Mouse (Mus musculus) adrenal gland, adult 18-20 months (tissue): ENCODE data around the gene Mcu. TPM values are rescaled to one million over a fixed set of nuclear protein-coding genes. Genes with fewer than 3 reads are reported as not detected.

Experiments
- DNase-seq, 2 experiments: peaks; one replicate each; pipeline ENCODE4 v3.0.0; 2021 to 2022; ENCODE audit warnings: low spot score in 2 of 2
- total RNA-seq, 2 experiments: library from RNA; stranded (reverse); gene quantifications; 1 replicate in 1 of 2; 2 replicates in 1 of 2; pipeline ENCODE4 v1.2.3; 2021

Mcu gene
- total RNA-seq, 2 experiments from 2014 or later: 26.2 to 36.8 TPM

- DNase-seq: no peak
Measured at GRCm38 (mm10) chr10:59570780-59571179, 45.7 kb downstream of the Mcu start.

- no peak for DNase-seq
Measured at GRCm38 (mm10) chr10:59570360-59570759, 46.1 kb downstream of the Mcu start.

GRCm38 (mm10) chr10:59569481-59569869, 47.0 kb downstream of the Mcu start:
- DNase-seq: no peak

- DNase-seq: no peak
Measured at GRCm38 (mm10) chr10:59568665-59569480, 47.6 kb downstream of the Mcu start.

- no peak for DNase-seq
Measured at GRCm38 (mm10) chr10:59566968-59567367, 49.5 kb downstream of the Mcu start.

GRCm38 (mm10) chr10:59565995-59566410, 50.5 kb downstream of the Mcu start:
- no peak for DNase-seq

- no peak for DNase-seq
Measured at GRCm38 (mm10) chr10:59564551-59564950, 51.9 kb downstream of the Mcu start.

GRCm38 (mm10) chr10:59562511-59562910, 54.0 kb downstream of the Mcu start:
- DNase-seq: no peak

GRCm38 (mm10) chr10:59560126-59560525, 56.4 kb downstream of the Mcu start:
- DNase-seq: no peak

- DNase-seq: no peak
Measured at GRCm38 (mm10) chr10:59558602-59559001, 57.9 kb downstream of the Mcu start.

- no peak for DNase-seq
Measured at GRCm38 (mm10) chr10:59558164-59558563, 58.3 kb downstream of the Mcu start.

- DNase-seq: no peak
Measured at GRCm38 (mm10) chr10:59556541-59556940, 60.0 kb downstream of the Mcu start.

- no peak for DNase-seq
Measured at GRCm38 (mm10) chr10:59554243-59554642, 62.2 kb downstream of the Mcu start.

GRCm38 (mm10) chr10:59552456-59552855, 64.0 kb downstream of the Mcu start:
- no peak for DNase-seq

- no peak for DNase-seq
Measured at GRCm38 (mm10) chr10:59548768-59549333, 67.6 kb downstream of the Mcu start.

- no peak for DNase-seq
Measured at GRCm38 (mm10) chr10:59548211-59548610, 68.3 kb downstream of the Mcu start.

GRCm38 (mm10) chr10:59547426-59547825, 69.1 kb downstream of the Mcu start:
- no peak for DNase-seq

GRCm38 (mm10) chr10:59545169-59545568, 71.3 kb downstream of the Mcu start:
- no peak for DNase-seq

GRCm38 (mm10) chr10:59543351-59543750, 73.1 kb downstream of the Mcu start:
- DNase-seq: no peak

GRCm38 (mm10) chr10:59541466-59541865, 75.0 kb downstream of the Mcu start:
- DNase-seq: no peak

- no peak for DNase-seq
Measured at GRCm38 (mm10) chr10:59540596-59540995, 75.9 kb downstream of the Mcu start.

GRCm38 (mm10) chr10:59540081-59540480, 76.4 kb downstream of the Mcu start:
- no peak for DNase-seq

- DNase-seq: peak; percentile 59 to 64
Measured at GRCm38 (mm10) chr10:59539533-59539875, 77.0 kb downstream of the Mcu start.
